Mouse (Mus musculus) hindbrain, embryonic 10.5 days (tissue): Measurements from ENCODE around the gene Tmem234. TPM values are rescaled to one million over a fixed set of nuclear protein-coding genes. Genes with fewer than 3 reads are reported as not detected.
"Not testable (repeated sequence)": the region's sequence is repeated elsewhere in the genome, so short reads cannot be mapped to it uniquely, and the experiment has no call there.

Experiments used
- DNase-seq: peaks from one replicate; pipeline ENCODE4 v3.0.0-alpha.2; 2017; ENCODE audit warnings: low spot score
- H3K27ac ChIP-seq: fragments of 300-500 bp; sonication (generic); 2 replicates; pipeline ENCODE4 v1.5.1; 2016; ENCODE audit warnings: mild to moderate bottlenecking, moderate library complexity
- H3K27me3 ChIP-seq: fragments of 300-500 bp; sonication (generic); 2 replicates; pipeline ENCODE4 v1.6.1; 2016; ENCODE audit warnings: mild to moderate bottlenecking; ENCODE audit not compliant: poor library complexity, insufficient read depth, severe bottlenecking
- H3K36me3 ChIP-seq: fragments of 300-500 bp; sonication (generic); 2 replicates; pipeline ENCODE4 v1.6.1; 2016; ENCODE audit warnings: mild to moderate bottlenecking, moderate library complexity
- H3K4me1 ChIP-seq: fragments of 300-500 bp; sonication (generic); replicated peaks from 2 replicates; pipeline ENCODE4 v1.6.1; 2016; ENCODE audit warnings: mild to moderate bottlenecking
- H3K4me3 ChIP-seq: fragments of 300-500 bp; sonication (generic); 2 replicates; pipeline ENCODE4 v1.5.1; 2016; ENCODE audit warnings: mild to moderate bottlenecking, moderate library complexity
- H3K9me3 ChIP-seq: fragments of 300-500 bp; sonication (generic); 2 replicates; pipeline ENCODE4 v1.6.1; 2016; ENCODE audit warnings: mild to moderate bottlenecking, moderate library complexity
- WGBS: fragments of 180-500 bp; shearing (Covaris S2); methylation state at CpG from one replicate; pipeline ENCODE4 v1.1.7; 2016; 5-methylcytosine and 5-hydroxymethylcytosine counted together
- polyA plus RNA-seq: library from polyadenylated mRNA; unstranded; fragments of >200 nt; fragmentation: Nextera tagmentation; extraction: Ambion mirVana; gene quantifications from 2 replicates; pipeline ENCODE4 v1.2.1, GENCODE M21; 2016

Tmem234 gene
- 226 and 229 TPM in 2 replicates for polyA plus RNA-seq

- peaks cover 74% of the 10 kb centered on the region for H3K36me3 ChIP-seq
- no peaks in the 10 kb centered on the region for H3K27me3 ChIP-seq
- H3K9me3 ChIP-seq, result no peaks in the 10 kb centered on the region
- peak; percentile 89 for DNase-seq
- H3K4me3 ChIP-seq, result peak within 1 kb of the TSS; percentile 100
- H3K27ac ChIP-seq, result peak within 1 kb of the TSS; percentile 96
- peaks cover 32% of the 10 kb centered on the region for H3K4me1 ChIP-seq
- under 1% methylated on average over 74 of the region's 74 CpGs for WGBS
These were observed at the start of gene Tmem234, which contains the start of gene Eif3i for GRCm38 (mm10) chr4:129600233-129601158. Gene Tmem234, plus strand, starts transcription at chr4:129600668. Gene Eif3i, minus strand, starts transcription at chr4:129600648.

GRCm38 (mm10) chr4:129554512-129554911 lies 46.0 kb upstream of the Tmem234 start:
- H3K9me3 ChIP-seq, H3K36me3 ChIP-seq, H3K27ac ChIP-seq, DNase-seq, H3K4me3 ChIP-seq: not testable (repeated sequence)
- Histone ChIP-seq H3K27me3 (0 out of 2 replicates have a peak, but pooled peaks cover 19% of the 10 kb centered on the region), H3K4me1 (peaks cover 28% of the 10 kb centered on the region)
- 87% methylated on average over 6 of the region's 6 CpGs for WGBS

GRCm38 (mm10) chr4:129555421-129555861 lies 45.0 kb upstream of the Tmem234 start:
- Histone ChIP-seq H3K4me3 (peak overlapping the region; percentile 54), H3K27me3 (0 out of 2 replicates have a peak, but pooled peaks cover 19% of the 10 kb centered on the region), H3K9me3 (no peaks in the 10 kb centered on the region), H3K27ac (peak overlapping the region; percentile 81), H3K36me3 (no peaks in the 10 kb centered on the region), H3K4me1 (peaks cover 22% of the 10 kb centered on the region)
- WGBS, result 4% methylated on average over 16 of the region's 16 CpGs
- DNase-seq, result peak; percentile 64

DNA sequence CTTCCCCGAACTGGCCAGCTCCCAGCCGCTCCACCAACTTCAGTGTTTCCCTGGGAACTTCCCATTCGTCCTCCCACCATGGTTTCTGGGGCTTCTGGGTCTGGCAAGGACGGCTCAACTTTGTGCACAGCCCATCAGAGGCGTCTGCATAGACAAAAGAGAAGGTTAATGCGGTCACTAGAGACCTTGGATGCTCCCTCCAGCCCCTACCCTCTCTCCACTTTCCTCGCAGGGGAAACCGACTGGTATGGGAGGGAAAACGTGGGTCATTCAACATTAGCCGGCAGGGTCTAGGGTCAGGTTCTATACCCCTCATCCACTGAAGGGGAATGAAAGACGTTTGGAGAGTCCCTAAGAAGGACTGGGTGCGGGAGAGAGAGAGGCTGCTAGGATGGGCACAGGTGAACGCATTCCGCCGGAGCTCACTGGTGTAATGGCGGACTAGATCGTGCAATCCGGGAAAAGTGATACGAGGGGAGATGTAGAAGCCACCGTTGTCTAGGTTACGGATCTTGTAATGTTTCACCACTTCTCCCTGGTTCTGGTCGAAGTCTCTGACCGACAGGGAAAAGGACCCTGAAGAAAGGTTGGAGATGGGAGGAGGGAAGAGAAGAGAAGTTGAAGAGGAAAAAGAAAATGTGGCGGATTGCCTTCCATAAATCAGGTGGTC lies 44.5 kb upstream of the Tmem234 start:
- Histone ChIP-seq H3K27ac (peak overlapping the region; percentile 81), H3K36me3 (no peaks in the 10 kb centered on the region), H3K4me3 (peak overlapping the region; percentile 54), H3K9me3 (no peaks in the 10 kb centered on the region), H3K4me1 (peaks cover 21% of the 10 kb centered on the region), H3K27me3 (0 out of 2 replicates have a peak, but pooled peaks cover 19% of the 10 kb centered on the region)
- WGBS, result under 1% methylated on average over 24 of the region's 24 CpGs
- no peak for DNase-seq

- Histone ChIP-seq H3K27me3 (0 out of 2 replicates have a peak, but pooled peaks cover 19% of the 10 kb centered on the region), H3K4me3 (peak overlapping the region; percentile 54), H3K4me1 (peaks cover 21% of the 10 kb centered on the region), H3K36me3 (no peaks in the 10 kb centered on the region), H3K9me3 (no peaks in the 10 kb centered on the region), H3K27ac (peak overlapping the region; percentile 81)
- DNase-seq, result peak; percentile 91
- 9% methylated on average over 33 of the region's 33 CpGs for WGBS
These were observed 43.8 kb upstream of the Tmem234 start for GRCm38 (mm10) chr4:129556532-129557223.

DNA sequence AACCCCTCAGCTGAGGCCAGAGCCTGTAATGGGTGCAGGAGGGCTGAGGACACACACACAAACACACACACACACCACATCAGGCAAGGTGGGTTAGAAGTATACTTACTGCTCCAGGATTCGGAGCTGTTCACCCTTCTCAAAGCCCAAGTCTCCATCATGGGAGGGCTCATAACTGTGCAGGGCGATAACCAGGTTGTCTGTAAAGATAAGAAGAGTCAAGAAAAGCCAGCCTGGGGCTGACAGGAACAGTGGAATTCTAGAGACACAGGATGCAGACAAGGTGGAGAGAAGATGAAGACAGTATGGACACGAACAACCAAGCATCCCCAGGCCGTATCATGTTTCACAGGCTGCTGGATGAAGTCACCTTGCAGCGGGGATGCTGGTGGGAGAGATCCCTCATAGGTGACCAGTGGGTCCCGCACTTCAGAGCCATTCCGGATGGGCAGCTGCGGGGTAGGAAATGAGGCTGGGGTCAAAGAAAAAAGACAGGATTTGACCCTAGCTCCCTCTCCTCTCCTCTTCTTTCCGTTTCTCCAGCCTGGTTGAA lies 43.1 kb upstream of the Tmem234 start:
- H3K9me3 ChIP-seq, result no peaks in the 10 kb centered on the region
- no peaks in the 10 kb centered on the region for H3K36me3 ChIP-seq
- H3K4me3 ChIP-seq, result peak overlapping the region; percentile 54; the same call in 1 of the 2 replicates
- DNase-seq, result no peak
- peak overlapping the region; percentile 81 for H3K27ac ChIP-seq
- 80% methylated on average over 9 of the region's 9 CpGs for WGBS
- 0 out of 2 replicates have a peak, but pooled peaks cover 19% of the 10 kb centered on the region for H3K27me3 ChIP-seq
- H3K4me1 ChIP-seq, result peaks cover 21% of the 10 kb centered on the region

GRCm38 (mm10) chr4:129558321-129558955 lies 42.0 kb upstream of the Tmem234 start:
- H3K27me3 ChIP-seq, result 0 out of 2 replicates have a peak, but pooled peaks cover 19% of the 10 kb centered on the region
- no peak for DNase-seq
- H3K4me1 ChIP-seq, result peaks cover 24% of the 10 kb centered on the region
- H3K27ac ChIP-seq, result no peak overlapping the region
- no peak overlapping the region for H3K4me3 ChIP-seq
- H3K36me3 ChIP-seq, result no peaks in the 10 kb centered on the region
- WGBS, result 81% methylated on average over 12 of the region's 12 CpGs
- no peaks in the 10 kb centered on the region for H3K9me3 ChIP-seq

GRCm38 (mm10) chr4:129561184-129561583 lies 39.3 kb upstream of the Tmem234 start:
- H3K9me3 ChIP-seq, result no peaks in the 10 kb centered on the region
- 86% methylated on average over 5 of the region's 5 CpGs for WGBS
- no peaks in the 10 kb centered on the region for H3K36me3 ChIP-seq
- no peak overlapping the region for H3K27ac ChIP-seq
- no peak overlapping the region for H3K4me3 ChIP-seq
- peaks cover 21% of the 10 kb centered on the region for H3K4me1 ChIP-seq
- H3K27me3 ChIP-seq, result 0 out of 2 replicates have a peak, but pooled peaks cover 6% of the 10 kb centered on the region
- DNase-seq, result no peak

DNA sequence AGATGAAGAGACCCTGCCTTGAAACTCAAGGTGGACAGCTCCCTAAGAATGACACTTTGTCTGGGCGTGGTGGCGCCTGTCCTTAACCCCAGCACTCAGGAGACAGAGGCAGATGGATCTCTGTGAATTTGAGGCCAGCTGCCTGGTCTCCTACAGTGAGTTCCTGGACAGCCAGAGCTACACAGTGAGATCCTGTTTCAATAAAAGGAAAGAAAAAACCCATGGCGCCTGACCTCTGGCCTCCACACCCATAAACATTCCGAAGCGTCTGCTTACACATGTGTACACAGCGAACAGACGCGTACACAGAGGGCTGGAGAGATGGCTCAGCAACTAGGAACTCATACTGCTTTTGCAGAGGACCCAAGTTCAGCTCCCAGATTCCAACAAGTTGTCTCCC lies 36.8 kb upstream of the Tmem234 start:
- Histone ChIP-seq H3K27me3 (no peaks in the 10 kb centered on the region), H3K4me3 (no peak overlapping the region), H3K36me3 (no peaks in the 10 kb centered on the region), H3K4me1 (peaks cover 9% of the 10 kb centered on the region), H3K9me3 (no peaks in the 10 kb centered on the region), H3K27ac (no peak overlapping the region)
- peak; percentile 47 for DNase-seq
- 50% methylated on average over 8 of the region's 8 CpGs for WGBS

GRCm38 (mm10) chr4:129565139-129565538 lies 35.3 kb upstream of the Tmem234 start:
- Histone ChIP-seq H3K36me3 (no peaks in the 10 kb centered on the region), H3K4me3 (no peak overlapping the region), H3K9me3 (no peaks in the 10 kb centered on the region), H3K27ac (no peak overlapping the region), H3K4me1 (peaks cover 9% of the 10 kb centered on the region), H3K27me3 (no peaks in the 10 kb centered on the region)
- DNase-seq, result no peak
- WGBS, result 84% methylated on average over 6 of the region's 6 CpGs

DNA sequence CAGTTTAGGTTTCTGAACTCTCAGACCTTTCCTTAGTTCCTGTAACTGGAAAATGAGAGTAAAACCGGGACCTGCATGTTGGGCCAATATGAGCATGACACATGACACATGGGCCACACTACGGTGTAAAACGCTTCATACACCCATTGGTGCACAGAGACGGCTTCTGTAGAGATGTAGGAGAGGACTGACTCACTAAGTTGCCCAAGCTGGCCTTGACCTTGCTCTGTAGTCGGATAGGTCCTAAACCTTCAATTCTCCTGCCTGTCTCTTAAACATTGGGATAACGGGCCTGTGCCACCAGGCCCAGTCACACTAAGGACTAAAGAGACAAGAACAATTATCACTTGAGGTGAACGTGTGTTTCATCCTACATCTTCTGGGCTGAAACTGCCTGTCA lies 32.1 kb upstream of the Tmem234 start:
- H3K27ac ChIP-seq, result no peak overlapping the region
- H3K36me3 ChIP-seq, result no peaks in the 10 kb centered on the region
- no peaks in the 10 kb centered on the region for H3K9me3 ChIP-seq
- no peak overlapping the region for H3K4me3 ChIP-seq
- H3K4me1 ChIP-seq, result peaks cover 7% of the 10 kb centered on the region
- no peaks in the 10 kb centered on the region for H3K27me3 ChIP-seq
- 87% methylated on average over 7 of the region's 7 CpGs for WGBS
- DNase-seq, result no peak

- Histone ChIP-seq H3K27me3 (no peaks in the 10 kb centered on the region), H3K4me3 (no peak overlapping the region), H3K36me3 (no peaks in the 10 kb centered on the region), H3K4me1 (peaks cover 3% of the 10 kb centered on the region), H3K27ac (no peak overlapping the region), H3K9me3 (no peaks in the 10 kb centered on the region)
- DNase-seq, result no peak
- WGBS, result 90% methylated on average over 6 of the region's 6 CpGs
These were observed 30.4 kb upstream of the Tmem234 start for GRCm38 (mm10) chr4:129570028-129570427.
